Comparison of ENCODE assay signal across 24 mouse cellular contexts in genomic region chr6:37268589-37268988, GRCm38 (mm10). TPM values are rescaled to one million over a fixed set of nuclear protein-coding genes. Genes with fewer than 3 reads are reported as not detected.
DNase-seq lines count a peak whose midpoint lies in the region; ATAC-seq and TF ChIP-seq lines count a peak whose summit lies in the region.
"Had no signal": no experiment of that assay in that cellular context is flagged by ENCODE, and none has a peak within 500 bp of the region (broad histone marks: within the 10 kb centered on the region; RNA-seq: fewer than 3 reads in every experiment).

No protein-coding gene starts in this region.

- ATAC-seq in lung, embryonic 14.5 days (ENCODE audit: insufficient read depth), result peak; percentile 54; the same call in 1 of the 2 replicates
- ATAC-seq: forebrain, embryonic 14.5 days; hindbrain, embryonic 16.5 days had no signal

- TF ChIP-seq POLR2A in lung, adult 2 months (IDR thresholded peaks at IDR 0.05; ENCODE audit: borderline replicate concordance, extremely low read depth, low read depth, low read length), result no peak

- WGBS in heart, embryonic 10.5 days, result 70% methylated on average over 6 of the region's 6 CpGs
- 45% methylated on average over 6 of the region's 6 CpGs for WGBS in lung, embryonic 14.5 days
- WGBS in lung, adult 2 months, result 51% methylated on average over 6 of the region's 6 CpGs

- H3K36me3 ChIP-seq in heart, embryonic 10.5 days, result no peaks in the 10 kb centered on the region
- no peaks in the 10 kb centered on the region for H3K36me3 ChIP-seq in lung, embryonic 14.5 days (ENCODE audit: insufficient read depth)
- H3K36me3 ChIP-seq: embryonic facial prominence, embryonic 12.5 days; heart, embryonic 13.5 days; limb, embryonic 15.5 days; liver, embryonic 15.5 days; neural tube, embryonic 13.5 days had no signal

- H3K4me1 ChIP-seq in heart, embryonic 10.5 days, result peaks cover 5% of the 10 kb centered on the region; the same call in 1 of the 2 replicates
- no peaks in the 10 kb centered on the region for H3K4me1 ChIP-seq in lung, embryonic 14.5 days (ENCODE audit: insufficient read depth)
- H3K4me1 ChIP-seq in lung, adult 2 months (ENCODE audit: control insufficient read depth, insufficient read depth, low read length), result peaks cover 3% of the 10 kb centered on the region; the same call in 1 of the 2 replicates
- H3K4me1 ChIP-seq: embryonic facial prominence, embryonic 12.5 days; heart, embryonic 13.5 days; limb, embryonic 15.5 days; liver, embryonic 15.5 days; neural tube, embryonic 13.5 days had no signal

- H3K27ac ChIP-seq in heart, embryonic 10.5 days, result no peak overlapping the region
- 0 out of 2 replicates have a peak overlapping the region, but pooled peaks have one; percentile 36 for H3K27ac ChIP-seq in lung, embryonic 14.5 days (ENCODE audit: low read depth)
- H3K27ac ChIP-seq: embryonic facial prominence, embryonic 12.5 days; heart, embryonic 13.5 days; limb, embryonic 15.5 days; liver, embryonic 15.5 days; neural tube, embryonic 13.5 days had no signal

- DNase-seq in heart, adult 18-20 months, result peak; percentile 18 to 22
- no peak for DNase-seq in heart, embryonic 10.5 days (ENCODE audit: low spot score)
- DNase-seq in lung, embryonic 14.5 days, result peak; percentile 53
- no peak for DNase-seq in lung, adult 2 months
- DNase-seq in lung, postnatal 25 days (ENCODE audit: low spot score), result peak; percentile 60
- no peak for DNase-seq in thymus, postnatal 14 days
- DNase-seq in left cerebral cortex, adult 8-10 months (ENCODE audit: low spot score in 2 of 2), result no peak
- DNase-seq: adrenal gland, adult 8-10 months; B cell, adult 2 months; cerebellum, adult 9-11 months; gastrocnemius, postnatal 14 days; kidney, adult 11 months; kidney, postnatal 10 days; midbrain, embryonic 14.5 days; right cerebral cortex, adult 18-20 months; thymus, adult 2 months had no signal

- no peak overlapping the region for H3K4me3 ChIP-seq in heart, embryonic 10.5 days
- no peak overlapping the region for H3K4me3 ChIP-seq in lung, embryonic 14.5 days (ENCODE audit: low read depth, low read length)
- H3K4me3 ChIP-seq in lung, adult 2 months (replicated peaks; ENCODE audit: extremely low read depth, low read depth, low read length), result no peak overlapping the region
- H3K4me3 ChIP-seq: embryonic facial prominence, embryonic 12.5 days; erythroblast, embryonic 14.5 days; heart, embryonic 13.5 days; limb, embryonic 15.5 days; liver, embryonic 15.5 days; neural tube, embryonic 13.5 days had no signal

- H3K27me3 ChIP-seq in heart, embryonic 10.5 days (ENCODE audit: insufficient read depth, poor library complexity, severe bottlenecking), result no peaks in the 10 kb centered on the region
- H3K27me3 ChIP-seq in lung, embryonic 14.5 days (ENCODE audit: insufficient read depth, low read length), result no peaks in the 10 kb centered on the region
- H3K27me3 ChIP-seq: embryonic facial prominence, embryonic 12.5 days; heart, embryonic 13.5 days; limb, embryonic 15.5 days; liver, embryonic 15.5 days; neural tube, embryonic 13.5 days had no signal

- H3K9me3 ChIP-seq in heart, embryonic 10.5 days, result no peaks in the 10 kb centered on the region
- H3K9me3 ChIP-seq in lung, embryonic 14.5 days (ENCODE audit: low read depth, low read length), result no peaks in the 10 kb centered on the region
- H3K9me3 ChIP-seq: embryonic facial prominence, embryonic 12.5 days; heart, embryonic 13.5 days; limb, embryonic 15.5 days; liver, embryonic 15.5 days; neural tube, embryonic 13.5 days had no signal

- no peak overlapping the region for H3K9ac ChIP-seq in lung, embryonic 14.5 days
- H3K9ac ChIP-seq: embryonic facial prominence, embryonic 12.5 days; heart, embryonic 13.5 days; limb, embryonic 15.5 days; liver, embryonic 15.5 days; neural tube, embryonic 13.5 days had no signal

- no peak for TF ChIP-seq CTCF in lung, embryonic 14.5 days (IDR thresholded peaks at IDR 0.05; ENCODE audit: low read depth)
- no peak for TF ChIP-seq CTCF in lung, adult 2 months (IDR thresholded peaks at IDR 0.05; ENCODE audit: insufficient read depth, low read length)

- H3K4me2 ChIP-seq in lung, embryonic 14.5 days, result no peak overlapping the region
- H3K4me2 ChIP-seq: embryonic facial prominence, embryonic 12.5 days; heart, embryonic 13.5 days; limb, embryonic 15.5 days; liver, embryonic 15.5 days; neural tube, embryonic 13.5 days had no signal

RNA-seq across cellular contexts. Expression of gene Dgki, which starts 31.4 kb away (rescaled TPM):
- under 1 TPM; 0.17 to 0.64 TPM for total RNA-seq in heart, adult 18-20 months (2021)
- 0.68 and 0.85 TPM in 2 replicates for polyA plus RNA-seq in heart, embryonic 10.5 days (2016; fragmentation: Nextera tagmentation; extraction: Ambion mirVana)
- 0.34 and 0.46 TPM in 2 replicates for polyA plus RNA-seq in lung, embryonic 14.5 days (2014; fragmentation: Nextera tagmentation; extraction: Ambion mirVana)
- polyA plus RNA-seq in lung, adult 2 months (2012; rRNA removed), result 0.06 and 0.09 TPM in 2 replicates
- 100 to 1,000 TPM in 2 of 4 experiments, 10 to 100 TPM in 2; 88.8 to 107 (median 95.6) TPM for total RNA-seq in left cerebral cortex, adult 8-10 months (2022)
- polyA plus RNA-seq: erythroblast, embryonic 14.5 days had no signal

Comparison
In these comparisons a context has a peak if more than half of its experiments do, and no peak if none do; other contexts are left out.
1. DNase-seq: peak in heart, adult 18-20 months (2 of 2), lung, embryonic 14.5 days (single experiment) and lung, postnatal 25 days (single experiment); none in heart, embryonic 10.5 days (single experiment), lung, adult 2 months (single experiment), thymus, postnatal 14 days (single experiment) and left cerebral cortex, adult 8-10 months (0 of 2).